Mouse (Mus musculus): Measurements from ENCODE around the gene Socs1.

GRCm38 (mm10) chr16:10827269-10827668 is 41.9 kb upstream of the Socs1 start:
- no peak for TF ChIP-seq CTCF (IDR thresholded peaks at IDR 0.05)
- TF ChIP-seq POLR2A (IDR thresholded peaks at IDR 0.05; ENCODE audit: insufficient read depth, low read depth, low read length), result no peak
